Mouse (Mus musculus): Measurements from ENCODE around the gene Vmn2r72. TPM values are rescaled to one million over a fixed set of nuclear protein-coding genes. Genes with fewer than 3 reads are reported as not detected.

Vmn2r72 gene
- total RNA-seq (2014; rRNA removed) (not detected in 2 replicates), polyA plus RNA-seq (2012; rRNA removed) (not detected in 2 replicates)

DNA sequence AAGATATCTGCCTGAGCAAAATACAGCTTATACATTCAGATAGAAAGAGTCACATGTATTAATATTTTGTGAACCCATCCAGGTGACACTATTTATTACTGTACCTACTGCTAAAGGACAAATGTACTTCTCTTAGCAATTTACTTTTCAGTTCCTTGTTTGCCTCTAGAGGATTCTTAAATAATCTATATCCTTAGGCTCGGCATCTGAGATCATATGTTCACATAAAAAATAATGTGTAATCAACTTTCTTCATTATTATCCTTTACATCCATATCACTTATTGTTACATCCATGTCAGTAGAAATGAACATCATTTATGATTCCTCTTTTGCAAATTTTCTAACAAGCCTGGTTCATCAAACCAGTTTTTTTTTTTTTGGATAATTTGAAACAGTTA lies at the start of gene Vmn2r72:
Vmn2r72 (minus strand) TSS at position 101 of the 400 bp plus-strand sequence.
- Histone ChIP-seq H3K4me3 (ENCODE audit: insufficient read depth, low read depth, low read length) (no peak within 1 kb of the TSS), H3K79me2 (ENCODE audit: control insufficient read depth, insufficient read depth, low read length) (no peaks in the 10 kb centered on the region), H3K27me3 (ENCODE audit: control insufficient read depth, insufficient read depth, low read length) (no peaks in the 10 kb centered on the region), H3K4me1 (ENCODE audit: control insufficient read depth, insufficient read depth, low read length) (no peaks in the 10 kb centered on the region), H3K27ac (replicated peaks; ENCODE audit: insufficient read depth, low read depth, low read length) (no peak within 1 kb of the TSS), H3K9ac (ENCODE audit: low read depth, low read length) (no peak within 1 kb of the TSS), H3K36me3 (ENCODE audit: control insufficient read depth, insufficient read depth, low read length) (no peaks in the 10 kb centered on the region)
- 82% methylated on average over 1 of the region's 1 CpGs for WGBS
- TF ChIP-seq CTCF (IDR thresholded peaks at IDR 0.05; ENCODE audit: low read depth, low read length) (no peak), POLR2A (IDR thresholded peaks at IDR 0.05; ENCODE audit: extremely low read depth, insufficient read depth, low read length) (no peak)
- DNase-seq (ENCODE audit: extremely low read depth, low read depth, low spot score) = no peak

Other genes with a start within 250 kb of the Vmn2r72 start
- gene Vmn2r71, start 192.0 kb downstream of the Vmn2r72 start, total RNA-seq (2014; rRNA removed) = not detected in 2 replicates
- gene Vmn2r71, start 192.0 kb downstream of the Vmn2r72 start, polyA plus RNA-seq (2012; rRNA removed) = not detected in 2 replicates
- not detected in 2 replicates for gene Vmn2r70, start 185.9 kb downstream of the Vmn2r72 start, total RNA-seq (2014; rRNA removed)
- gene Vmn2r70, start 185.9 kb downstream of the Vmn2r72 start, polyA plus RNA-seq (2012; rRNA removed) = not detected in 2 replicates
- gene Vmn2r73, start 121.2 kb upstream of the Vmn2r72 start, total RNA-seq (2014; rRNA removed) = not detected in 2 replicates
- not detected in 2 replicates for gene Vmn2r73, start 121.2 kb upstream of the Vmn2r72 start, polyA plus RNA-seq (2012; rRNA removed)
- not detected in 2 replicates for gene Vmn2r74, start 206.5 kb upstream of the Vmn2r72 start, total RNA-seq (2014; rRNA removed)
- gene Vmn2r74, start 206.5 kb upstream of the Vmn2r72 start, polyA plus RNA-seq (2012; rRNA removed) = not detected in 2 replicates